Mouse (Mus musculus): Measurements from ENCODE around the gene Slc4a3.

Gene Slc4a3

GRCm38 (mm10) chr1:75601738-75602137, 55.7 kb downstream of the Slc4a3 start:
- DNase-seq (ENCODE audit: low spot score) = no peak

DNA sequence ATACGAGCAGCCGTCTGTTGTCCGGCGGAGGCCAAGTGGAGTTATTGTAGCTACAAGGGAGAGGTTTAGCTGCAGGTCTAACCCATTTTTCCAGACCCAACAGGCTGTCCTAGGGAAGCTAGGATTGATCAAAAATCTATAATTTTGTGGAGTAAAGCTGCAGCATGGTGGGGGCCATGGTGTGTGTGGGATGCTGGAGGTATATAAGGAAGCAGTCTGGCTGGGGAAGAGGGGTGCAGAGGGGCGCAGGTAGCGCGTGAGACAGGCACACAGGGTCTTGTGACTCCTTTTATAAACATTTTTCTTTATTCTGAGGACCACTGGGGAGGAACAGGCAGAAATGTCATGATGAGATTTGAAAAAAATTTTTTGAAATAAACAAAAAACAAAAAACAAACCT, 57.5 kb downstream of the Slc4a3 start:
- DNase-seq (ENCODE audit: low spot score) = no peak

DNA sequence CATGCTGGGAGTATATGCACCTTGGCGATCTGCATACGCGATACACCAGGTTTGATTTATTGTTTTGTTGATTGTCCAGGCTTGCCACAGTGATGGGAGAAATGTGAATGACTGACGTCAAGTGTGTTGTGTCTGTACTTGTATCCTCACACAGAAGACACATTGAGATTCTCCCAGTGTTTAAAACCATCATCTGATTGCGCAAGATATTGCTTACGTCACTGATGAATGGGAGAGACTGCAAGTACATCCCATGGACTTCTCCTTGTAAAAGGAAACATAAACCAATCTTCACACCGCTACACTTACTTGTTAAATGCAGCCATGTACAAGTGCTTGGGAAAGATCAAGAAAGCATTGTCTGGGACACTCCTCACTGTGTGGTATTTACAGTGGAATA, 62.2 kb downstream of the Slc4a3 start:
- DNase-seq (ENCODE audit: low spot score) = no peak

GRCm38 (mm10) chr1:75608625-75609263, 62.7 kb downstream of the Slc4a3 start:
- DNase-seq (ENCODE audit: low spot score) = no peak

GRCm38 (mm10) chr1:75609264-75609662, 63.2 kb downstream of the Slc4a3 start:
- DNase-seq (ENCODE audit: low spot score) = no peak

DNA sequence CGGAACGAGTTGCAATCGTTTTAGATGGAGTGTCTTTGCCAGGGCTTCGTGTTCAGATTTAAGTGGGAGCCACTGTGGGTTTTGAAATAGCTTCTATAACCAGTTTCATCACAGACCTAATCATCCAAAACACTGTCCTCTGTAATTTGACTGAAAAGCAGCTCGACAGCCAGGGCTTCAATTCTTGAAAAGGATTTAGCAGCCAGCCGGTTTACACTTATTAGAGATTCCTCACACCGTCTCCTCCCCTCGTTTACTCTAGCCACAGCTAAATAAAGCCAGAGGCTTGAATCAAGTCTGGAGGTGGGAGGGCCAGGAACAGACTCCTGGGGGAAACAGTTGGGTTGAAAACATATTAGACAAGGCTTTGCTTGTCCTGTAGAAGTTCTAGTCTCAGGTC, 64.5 kb downstream of the Slc4a3 start:
- no peak for DNase-seq (ENCODE audit: low spot score)
